Mouse (Mus musculus) kidney, adult 9 months (tissue): ENCODE measurements around the gene Prdx5.

ENCODE experiments used
- DNase-seq: peaks from one replicate; pipeline ENCODE4 v3.0.0; 2022

The Prdx5 gene

GRCm38 (mm10) chr19:6909507-6910289, at the start of gene Prdx5, which contains the start of gene Trmt112:
Gene Prdx5 (minus strand): TSS chr19:6910106.
Gene Trmt112 (plus strand): TSS chr19:6909698.
- peak; percentile 94 for DNase-seq

- DNase-seq = no peak
These were observed 46.6 kb upstream of the Prdx5 start for GRCm38 (mm10) chr19:6956461-6956860.

GRCm38 (mm10) chr19:6955424-6955823, 45.5 kb upstream of the Prdx5 start:
- DNase-seq = no peak

- peak; percentile 73 for DNase-seq
These were observed 44.1 kb upstream of the Prdx5 start for GRCm38 (mm10) chr19:6954046-6954445.

- DNase-seq = peak; percentile 74
These were observed 42.8 kb upstream of the Prdx5 start for GRCm38 (mm10) chr19:6952712-6953037.

GRCm38 (mm10) chr19:6951994-6952711, 42.2 kb upstream of the Prdx5 start:
- peak; percentile 89 for DNase-seq

GRCm38 (mm10) chr19:6951381-6951968, 41.6 kb upstream of the Prdx5 start:
- peak; percentile 98 for DNase-seq

- peak; percentile 78 for DNase-seq
These were observed 40.8 kb upstream of the Prdx5 start for GRCm38 (mm10) chr19:6950613-6951153.

GRCm38 (mm10) chr19:6949951-6950350, 40.0 kb upstream of the Prdx5 start:
- DNase-seq = no peak

- DNase-seq = no peak
These were observed 39.6 kb upstream of the Prdx5 start for GRCm38 (mm10) chr19:6949532-6949931.

- DNase-seq = no peak
These were observed 38.3 kb upstream of the Prdx5 start for GRCm38 (mm10) chr19:6948186-6948585.

- DNase-seq = no peak
These were observed 37.8 kb upstream of the Prdx5 start for GRCm38 (mm10) chr19:6947742-6948141.

GRCm38 (mm10) chr19:6943709-6944108, 33.8 kb upstream of the Prdx5 start:
- DNase-seq = no peak

GRCm38 (mm10) chr19:6942764-6943163, 32.9 kb upstream of the Prdx5 start:
- no peak for DNase-seq

GRCm38 (mm10) chr19:6942249-6942691, 32.4 kb upstream of the Prdx5 start, which contains the start of gene Gpr137:
Gene Gpr137 (minus strand): TSS chr19:6942480.
- DNase-seq = peak; percentile 98

- peak; percentile 94 for DNase-seq
These were observed 31.7 kb upstream of the Prdx5 start, which contains the start of gene Bad for GRCm38 (mm10) chr19:6941372-6942248. Gene Bad (plus strand): TSS chr19:6941861.

GRCm38 (mm10) chr19:6940396-6941351, 30.8 kb upstream of the Prdx5 start:
- no peak for DNase-seq

GRCm38 (mm10) chr19:6939106-6940002, 29.4 kb upstream of the Prdx5 start:
- DNase-seq = no peak

- DNase-seq = no peak
These were observed 27.9 kb upstream of the Prdx5 start for GRCm38 (mm10) chr19:6937541-6938465.
